Mouse (Mus musculus): ENCODE data around the gene Gm20388. TPM values are rescaled to one million over a fixed set of nuclear protein-coding genes. Genes with fewer than 3 reads are reported as not detected.
A peak's percentile ranks its signal among the peaks of the same experiment; 100 is the strongest.

Gene Gm20388
- total RNA-seq, 2 experiments from 2014 or later, result 4.4 to 7.8 TPM

DNA sequence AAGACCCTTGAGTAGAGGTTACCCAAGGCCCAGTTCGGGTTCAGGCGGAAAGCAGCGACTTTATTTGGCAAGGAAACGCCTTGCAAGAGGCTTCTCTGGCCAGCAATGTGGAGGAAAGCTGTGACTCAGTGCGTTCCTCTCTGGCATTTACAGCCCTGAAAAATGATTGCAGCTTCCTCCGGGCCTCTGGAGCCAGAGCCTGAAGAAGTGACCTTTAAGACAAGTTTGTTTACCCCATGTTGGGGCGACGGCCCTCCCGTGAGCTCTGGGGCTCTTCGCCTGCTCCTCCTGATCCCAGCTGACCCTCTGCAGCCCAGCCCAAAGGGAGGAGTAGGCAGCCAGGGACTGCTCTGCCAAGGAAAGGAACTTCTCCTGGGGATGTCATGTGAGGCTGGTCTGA lies 1036.6 kb downstream of the Gm20388 start:
- DNase-seq (ENCODE audit: low spot score in 2 of 2), result no peak

DNA sequence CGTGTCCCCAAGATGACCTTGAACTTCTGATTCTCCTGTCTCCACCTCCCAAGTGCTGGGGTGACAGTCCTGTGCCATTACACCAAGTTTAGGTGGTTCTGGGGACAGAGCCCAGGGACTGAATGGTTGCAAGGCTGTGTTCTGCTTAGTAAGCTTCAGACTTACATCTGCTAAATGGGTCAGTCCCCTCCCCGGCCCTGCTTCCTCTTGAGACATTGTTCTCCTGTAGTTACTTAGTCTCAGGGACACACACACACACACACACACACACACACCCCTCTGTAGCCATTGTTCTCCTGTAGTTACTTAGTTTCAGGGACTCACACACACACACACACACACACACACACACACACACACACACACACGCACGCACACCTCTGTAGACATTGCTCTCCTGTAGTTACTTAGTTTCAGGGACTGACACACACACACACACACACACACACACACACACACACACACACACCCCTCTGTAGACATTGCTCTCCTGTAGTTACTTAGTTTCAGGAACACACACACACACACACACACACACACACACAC lies 1037.5 kb downstream of the Gm20388 start:
- DNase-seq (ENCODE audit: low spot score in 2 of 2), result no peak

DNA sequence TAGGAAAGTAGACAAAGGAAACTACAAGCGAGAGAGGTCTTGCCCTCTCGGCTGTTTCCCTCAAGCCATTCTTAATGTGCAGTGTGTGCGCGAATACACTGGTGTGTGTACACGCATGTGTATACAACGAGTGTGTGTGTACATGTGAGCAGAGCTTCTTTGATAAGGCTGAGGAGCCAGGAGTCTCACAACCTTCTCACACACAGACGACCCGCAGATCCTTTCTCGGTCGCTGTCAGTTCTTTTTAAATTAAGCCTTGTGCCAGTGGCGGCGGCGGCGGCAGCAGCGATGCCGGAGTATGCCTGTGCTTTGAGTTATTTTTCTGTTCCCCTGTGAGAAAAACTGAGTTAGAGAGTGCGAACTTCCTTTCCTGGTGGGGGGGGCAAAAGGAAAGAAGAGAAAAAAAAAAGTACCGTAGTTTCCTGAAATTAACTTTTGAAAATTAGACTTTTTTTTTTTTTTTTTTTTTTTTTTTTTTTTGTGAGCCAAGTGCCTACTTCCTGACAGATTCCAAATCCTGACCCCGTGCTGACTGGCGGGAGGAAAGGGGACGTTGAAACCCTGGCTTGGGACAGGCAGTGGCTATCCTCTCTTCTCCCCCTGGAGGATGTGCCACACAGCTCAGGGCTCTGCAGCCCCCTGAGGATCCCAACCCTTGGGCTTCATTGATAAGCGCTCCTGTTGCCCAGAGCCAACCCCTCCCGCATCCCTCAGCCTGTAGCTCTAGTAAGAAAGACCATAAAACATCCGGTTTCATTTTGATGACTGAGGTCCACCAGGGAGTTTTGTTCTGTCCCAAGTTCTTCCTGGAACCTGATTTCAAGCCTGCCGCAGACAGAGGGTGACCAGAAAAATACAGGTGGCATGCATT lies 1038.2 kb downstream of the Gm20388 start:
- no peak for DNase-seq (ENCODE audit: low spot score in 2 of 2)

DNA sequence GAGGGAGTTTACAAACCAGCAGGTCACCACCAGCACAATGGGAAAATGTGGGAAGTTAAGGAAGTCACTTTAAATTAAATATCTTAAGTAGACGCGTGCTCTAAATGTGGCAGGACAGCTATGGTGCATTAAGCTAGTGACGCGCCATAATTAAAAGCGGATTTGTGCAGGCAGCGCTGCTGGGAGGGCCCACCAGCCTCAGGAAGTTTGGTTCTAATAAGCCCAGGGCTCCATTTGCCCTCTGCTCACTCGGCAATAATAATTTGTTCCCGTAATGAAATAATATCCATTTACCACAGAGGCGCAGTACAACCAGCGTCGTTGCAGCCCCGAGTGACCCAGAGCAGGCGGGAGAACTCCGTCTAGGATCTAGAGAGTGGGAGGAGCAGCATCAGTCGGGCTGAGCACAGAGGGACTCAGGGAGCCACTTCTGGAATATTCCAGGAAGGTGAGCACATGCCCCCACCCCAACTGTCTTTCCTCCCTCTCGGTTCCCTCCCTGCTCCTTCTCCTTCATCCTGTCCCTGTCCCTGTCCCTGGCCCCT lies 1040.1 kb downstream of the Gm20388 start:
- DNase-seq (ENCODE audit: low spot score in 2 of 2), result no peak

DNA sequence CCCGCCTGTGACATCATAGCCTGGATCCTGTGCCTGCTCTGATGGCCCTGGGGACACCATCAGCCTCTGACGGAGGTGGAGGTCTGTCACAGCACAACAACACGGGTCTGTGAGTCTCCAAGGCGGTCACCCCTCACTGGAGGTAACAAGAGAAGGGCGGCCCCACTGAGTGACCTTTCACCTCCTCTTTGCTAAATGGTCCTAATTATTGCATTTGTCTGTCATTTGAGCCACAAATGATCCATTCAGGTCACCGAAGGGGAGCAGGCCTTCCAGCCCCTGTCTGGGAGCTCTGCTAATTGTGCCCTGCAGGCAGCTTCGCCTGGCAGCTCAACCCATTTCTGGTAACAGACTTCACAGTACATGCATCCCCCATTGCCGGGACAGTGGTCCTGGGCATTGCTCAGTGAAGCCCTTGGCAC lies 1048.8 kb downstream of the Gm20388 start:
- no peak for DNase-seq (ENCODE audit: low spot score in 2 of 2)

DNA sequence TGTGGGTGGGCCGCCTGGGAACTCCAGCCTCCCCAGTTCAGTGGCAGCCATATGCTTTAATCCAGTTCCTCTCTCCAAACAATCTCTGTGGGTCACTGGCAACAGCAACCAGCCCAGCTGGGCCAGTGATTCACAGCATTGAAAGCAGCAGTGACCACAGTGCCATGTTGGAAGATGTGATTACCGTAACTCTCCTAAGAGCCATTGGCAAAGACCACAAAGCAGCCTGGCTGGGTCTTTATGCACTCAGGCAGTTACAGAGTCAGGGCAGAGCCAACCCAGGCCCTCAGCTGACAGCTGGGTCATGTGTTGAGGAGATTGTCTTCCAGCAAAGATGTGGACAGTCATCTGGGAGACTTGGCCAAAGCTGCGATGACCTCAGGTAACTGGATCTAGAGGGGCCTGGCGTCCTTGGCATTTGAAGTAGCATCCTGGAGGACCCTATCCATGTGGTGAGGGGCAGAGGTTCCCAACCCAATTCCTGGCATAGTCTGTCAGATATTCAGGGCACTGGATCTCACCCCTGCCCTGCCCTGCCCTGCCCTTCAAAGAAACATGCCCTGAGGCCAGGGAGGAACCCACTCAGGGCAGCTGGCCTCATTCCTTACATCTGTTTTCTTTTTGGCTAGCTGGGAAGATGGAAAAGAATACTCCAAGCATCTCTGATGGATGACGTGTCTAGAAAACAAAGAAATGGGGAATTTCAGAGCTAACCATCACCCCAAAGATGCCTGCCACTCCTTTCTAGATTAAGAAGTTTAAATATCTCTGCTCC lies 1052.2 kb downstream of the Gm20388 start:
- DNase-seq (ENCODE audit: low spot score in 2 of 2), result no peak

DNA sequence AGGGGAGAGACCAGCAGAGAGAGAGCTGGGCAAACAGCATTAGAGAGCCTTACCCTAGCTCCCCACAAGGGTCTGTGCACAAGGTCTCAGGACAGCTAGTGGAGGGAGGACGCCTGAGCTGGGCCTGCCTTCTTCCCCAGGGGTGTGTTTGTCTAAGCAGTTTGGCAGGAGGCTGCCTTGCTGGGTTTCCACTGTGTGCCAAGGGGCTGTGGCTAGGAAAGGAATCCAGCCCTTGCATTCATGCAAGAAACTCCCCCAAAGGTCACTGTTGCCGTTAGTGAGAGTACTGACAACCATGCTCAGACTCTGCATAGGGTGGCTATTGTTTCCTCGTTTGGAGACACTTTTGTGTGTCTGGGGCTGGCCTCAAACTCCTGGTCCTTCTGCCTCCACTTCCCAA lies 1055.9 kb downstream of the Gm20388 start:
- no peak for DNase-seq (ENCODE audit: low spot score in 2 of 2)

DNA sequence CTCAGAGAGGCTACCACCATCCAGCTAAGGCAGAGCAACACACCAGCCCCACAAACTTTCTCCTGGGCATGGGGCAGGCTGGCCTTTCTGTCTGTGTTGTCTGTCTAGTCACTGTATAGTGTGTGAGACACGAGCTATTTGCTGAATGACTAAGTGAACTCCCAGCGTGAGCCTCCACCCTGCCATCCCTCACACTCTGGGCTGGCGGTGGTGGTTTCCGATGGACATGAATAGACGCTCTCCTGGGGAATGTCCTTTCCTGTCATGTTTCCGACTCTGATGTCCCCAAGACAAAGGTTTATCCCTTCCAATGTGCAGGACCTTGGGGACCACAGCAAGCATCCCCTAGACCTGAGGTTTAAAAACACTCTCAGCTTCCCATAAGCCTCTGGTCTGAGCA lies 1057.7 kb downstream of the Gm20388 start:
- DNase-seq (ENCODE audit: low spot score in 2 of 2), result no peak

DNA sequence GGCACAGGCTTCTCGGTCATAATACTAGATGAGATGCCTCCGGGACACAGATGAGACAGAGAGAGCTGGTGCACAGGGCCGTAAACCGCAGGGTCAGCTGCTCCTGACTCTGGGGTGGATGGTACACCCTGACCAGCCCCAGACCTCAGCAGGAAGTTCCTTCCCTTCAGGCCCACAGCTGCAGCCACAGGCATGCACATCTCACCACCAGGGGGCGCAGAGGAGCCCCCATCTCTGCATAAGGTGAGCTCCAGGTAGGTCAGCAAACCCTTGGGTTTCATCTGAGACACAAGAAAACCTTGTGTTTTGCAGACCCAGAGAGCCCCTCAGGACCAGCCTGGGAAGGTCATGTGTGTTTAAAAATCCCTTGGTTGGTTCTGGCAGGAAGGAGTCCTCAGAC lies 1059.7 kb downstream of the Gm20388 start:
- DNase-seq (ENCODE audit: low spot score in 2 of 2), result peak; percentile 8 to 44

DNA sequence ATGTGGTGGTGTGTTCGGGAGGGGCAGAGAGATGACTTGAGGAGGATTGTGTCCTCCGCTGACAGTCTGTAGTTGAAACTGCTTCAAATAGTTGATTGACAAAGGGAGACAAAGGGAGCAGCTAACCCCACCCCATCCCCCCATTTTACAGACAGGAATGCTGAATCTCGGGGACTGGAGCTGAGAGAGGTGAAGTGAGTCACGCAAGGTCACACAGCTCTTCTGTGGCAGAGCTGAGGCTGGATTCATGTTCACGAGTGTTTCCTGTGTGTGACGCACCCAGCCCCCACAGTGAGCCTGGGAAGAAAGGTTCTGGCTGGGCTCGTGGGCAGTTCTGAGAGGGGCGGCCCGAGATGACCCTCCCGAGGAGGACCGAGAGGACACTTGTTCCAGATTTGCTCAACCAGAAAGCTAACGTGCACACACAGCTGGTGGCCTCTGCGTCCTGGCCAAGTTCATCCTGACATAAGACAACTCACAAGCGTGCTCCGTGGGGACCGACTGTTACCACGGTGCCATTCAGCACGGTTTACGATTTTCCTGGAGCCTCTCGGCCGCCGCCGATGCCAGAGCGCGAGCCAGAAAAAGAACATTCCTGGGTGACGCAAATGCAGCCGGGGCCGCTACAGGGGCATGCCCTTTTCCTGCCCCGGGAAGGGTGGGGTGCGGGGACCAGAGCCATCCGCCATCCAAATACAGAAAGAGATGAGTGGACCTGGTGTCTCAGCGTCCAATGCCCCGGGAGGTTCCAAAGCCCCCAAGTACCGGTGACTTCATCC lies 1061.2 kb downstream of the Gm20388 start:
- DNase-seq (ENCODE audit: low spot score in 2 of 2), result peak in 1 of 2 experiments; percentile 6

DNA sequence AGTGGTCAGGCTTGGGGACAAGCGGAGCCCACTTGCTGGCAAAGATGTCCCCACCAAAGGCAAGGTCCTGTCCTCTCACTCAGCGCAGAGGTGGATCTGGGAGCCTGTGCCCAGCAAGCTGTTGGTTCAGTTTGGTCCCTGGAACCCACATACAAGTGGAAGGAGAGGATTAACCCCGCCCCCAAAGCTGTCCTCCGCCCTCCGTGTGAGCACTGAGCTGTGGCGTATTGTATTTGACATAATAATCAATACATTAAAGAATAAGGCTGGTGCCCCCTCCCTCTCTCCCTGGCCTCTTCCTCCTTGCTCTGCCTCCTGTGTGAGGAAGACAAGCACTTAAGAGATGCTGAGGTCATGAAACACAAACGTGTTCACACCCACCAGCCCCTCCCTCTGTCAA lies 1062.4 kb downstream of the Gm20388 start:
- no peak for DNase-seq (ENCODE audit: low spot score in 2 of 2)

DNA sequence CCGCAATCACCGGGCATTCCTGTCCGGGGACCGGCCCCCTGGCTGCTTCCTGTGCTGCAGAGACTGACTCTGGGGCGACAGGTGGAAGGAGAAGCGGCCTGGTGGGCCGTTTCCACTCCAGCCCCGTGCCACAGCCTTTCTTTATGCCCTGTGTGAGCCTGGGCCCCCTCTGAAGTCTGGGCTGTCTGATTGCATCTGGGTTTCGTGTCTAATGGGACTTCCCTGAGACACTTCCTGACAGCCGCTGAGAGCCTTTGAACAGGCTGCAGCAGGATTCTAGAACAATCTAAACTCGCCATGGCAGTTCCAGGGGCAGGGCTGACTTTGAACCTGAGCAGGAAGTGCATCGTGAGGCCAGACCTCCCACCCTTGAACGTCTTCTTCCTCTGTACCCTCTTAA lies 1066.5 kb downstream of the Gm20388 start:
- DNase-seq (ENCODE audit: low spot score in 2 of 2), result no peak

DNA sequence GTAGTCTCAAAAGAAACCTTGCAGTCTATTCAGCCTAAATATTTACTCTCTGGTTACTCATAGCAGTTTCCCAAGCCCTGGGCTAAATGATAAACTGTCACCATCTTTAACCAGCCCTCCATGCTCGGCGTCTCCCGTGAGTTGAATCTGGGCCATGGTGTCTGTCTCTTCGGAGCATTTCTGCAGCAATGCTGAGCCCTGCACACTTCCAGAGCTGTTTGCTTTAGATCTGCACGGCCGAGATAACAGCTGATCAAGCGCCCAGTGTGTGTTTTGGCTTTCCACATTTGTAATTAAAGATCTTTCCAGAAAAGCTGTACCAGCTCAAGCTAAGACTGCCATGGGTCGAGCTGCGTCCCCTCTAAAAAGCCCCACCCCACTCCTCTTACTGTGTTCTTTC lies 1068.6 kb downstream of the Gm20388 start:
- DNase-seq (ENCODE audit: low spot score in 2 of 2), result no peak

DNA sequence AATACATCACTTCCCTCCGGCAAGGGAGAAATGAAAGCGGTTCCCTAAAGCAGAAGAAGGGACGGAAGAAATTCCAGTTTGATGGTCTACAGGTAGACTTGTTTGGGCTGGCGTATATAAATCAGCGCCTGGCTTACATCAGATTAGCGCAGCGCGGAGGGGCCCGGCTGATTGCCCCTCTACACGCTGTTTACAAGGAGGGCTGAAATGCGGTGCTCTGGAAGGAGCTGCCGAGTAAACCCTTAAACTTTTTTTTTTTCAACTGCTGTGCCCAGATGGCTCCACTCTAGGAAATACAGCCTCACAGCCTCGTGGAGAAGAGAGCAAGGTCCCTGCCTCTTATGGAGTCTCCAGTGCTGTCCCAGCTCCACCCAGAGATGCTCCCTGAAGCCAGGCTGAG lies 1070.3 kb downstream of the Gm20388 start:
- no peak for DNase-seq (ENCODE audit: low spot score in 2 of 2)

DNA sequence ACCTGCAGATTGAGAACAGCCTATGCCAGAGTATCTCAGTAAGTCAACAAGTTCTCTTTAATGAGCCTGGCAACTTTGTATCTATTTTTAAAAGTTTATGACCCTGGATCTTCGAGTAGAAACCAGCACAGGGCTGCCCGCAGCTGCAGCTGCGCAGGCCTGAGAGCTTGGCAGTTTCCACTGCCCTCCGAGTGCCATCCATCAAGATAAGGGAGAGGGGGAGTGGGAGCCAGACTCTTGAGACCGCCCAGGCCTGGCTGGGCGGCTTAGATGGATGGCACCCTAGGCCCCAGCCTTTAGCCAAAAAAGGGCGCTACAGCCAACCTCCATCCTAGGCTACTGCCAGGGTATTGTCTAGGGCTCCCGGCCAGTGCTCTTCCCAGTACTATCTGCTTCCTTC lies 1074.2 kb downstream of the Gm20388 start:
- DNase-seq (ENCODE audit: low spot score in 2 of 2), result no peak

DNA sequence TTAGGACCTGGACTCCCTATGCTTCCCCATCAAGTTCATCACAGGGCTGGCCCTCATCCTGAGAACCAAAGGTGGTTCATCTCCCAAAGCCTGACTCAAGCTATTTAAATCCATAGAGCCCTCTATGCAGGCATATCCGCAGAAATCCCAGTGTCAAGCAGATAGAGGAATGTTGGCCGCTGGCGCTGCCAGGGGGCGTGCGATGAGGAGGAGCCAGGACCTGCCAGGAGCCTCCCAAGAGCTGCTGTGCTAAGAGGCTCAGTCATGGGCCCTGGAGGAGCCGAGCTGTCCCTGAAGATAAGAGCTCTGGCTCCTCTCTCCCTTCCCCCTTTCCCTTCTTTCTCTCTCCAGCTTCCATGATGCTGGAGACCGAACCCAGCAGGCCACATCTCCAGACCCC lies 1075.4 kb downstream of the Gm20388 start:
- no peak for DNase-seq (ENCODE audit: low spot score in 2 of 2)

DNA sequence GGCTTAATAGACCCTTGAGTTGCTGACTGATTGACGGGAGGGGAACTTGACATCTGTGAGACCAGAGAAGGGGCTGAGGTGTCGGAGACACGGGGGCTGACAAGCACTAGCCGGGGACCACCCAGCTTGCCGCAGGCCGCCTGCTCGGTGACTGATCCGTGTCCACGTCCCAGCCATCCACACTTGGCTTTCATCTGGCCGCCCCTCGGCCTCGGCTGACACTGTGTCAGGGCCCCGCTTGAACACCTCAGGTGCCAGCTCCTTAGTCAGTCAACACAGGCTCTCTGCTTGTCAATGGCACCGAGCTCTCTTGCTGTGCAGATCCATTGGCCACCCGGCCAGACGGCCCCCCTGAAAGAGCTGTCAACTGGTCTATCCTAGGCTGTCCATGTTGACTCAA lies 1083.1 kb downstream of the Gm20388 start:
- DNase-seq (ENCODE audit: low spot score in 2 of 2), result no peak

DNA sequence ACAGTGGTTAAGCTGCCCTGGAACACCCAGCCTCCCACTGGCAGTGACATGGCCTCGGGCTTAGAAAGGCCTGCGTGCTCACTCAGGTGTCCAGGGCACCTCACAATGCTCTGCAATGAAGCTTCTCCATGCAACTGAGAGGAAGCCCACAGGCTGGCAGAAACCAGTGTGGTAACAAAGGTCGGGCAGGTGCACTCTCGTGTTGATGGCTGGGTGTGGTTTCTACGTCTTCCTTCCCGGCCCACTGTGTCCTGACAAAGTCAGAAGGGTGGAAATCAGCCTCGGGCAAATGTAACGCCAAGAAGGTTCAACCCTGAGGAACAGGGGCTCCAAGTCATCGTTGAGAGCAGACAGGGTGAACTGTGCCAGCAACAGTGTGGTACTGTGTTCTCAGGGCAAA lies 1084.8 kb downstream of the Gm20388 start:
- DNase-seq (ENCODE audit: low spot score in 2 of 2), result no peak

DNA sequence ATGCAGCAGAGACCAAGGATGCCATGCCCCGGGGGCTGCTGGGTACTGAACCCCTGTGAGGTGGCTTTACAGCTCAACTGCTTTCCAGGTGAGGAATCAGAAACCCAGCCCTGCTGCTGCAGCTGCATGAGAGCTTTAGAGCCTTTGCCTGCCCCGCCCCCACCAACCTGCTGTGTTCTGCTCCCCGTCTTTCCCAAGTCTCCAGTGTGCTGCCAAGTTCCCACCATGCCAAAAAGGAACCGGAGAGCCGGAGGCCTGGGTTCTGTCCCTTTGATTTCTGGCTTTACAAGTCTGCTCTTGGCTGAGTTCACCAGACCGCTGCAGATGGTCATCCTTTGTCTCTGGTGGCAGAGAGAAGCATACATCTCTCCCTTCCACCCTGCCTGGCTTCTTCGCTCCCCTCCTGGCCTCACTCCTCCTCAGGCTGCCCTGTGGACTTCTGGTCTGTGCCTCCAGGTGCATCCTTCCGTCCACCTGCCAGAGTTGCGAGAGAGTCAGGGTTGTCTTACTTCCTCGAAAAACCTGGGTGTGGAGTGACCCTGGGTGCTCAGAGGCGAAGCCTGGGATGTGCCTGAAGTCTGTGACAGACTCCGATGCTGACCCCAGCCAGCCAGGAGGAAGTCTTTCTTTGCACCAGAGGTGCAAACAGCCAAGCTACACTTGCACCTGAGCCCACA lies 1086.4 kb downstream of the Gm20388 start:
- DNase-seq (ENCODE audit: low spot score in 2 of 2), result no peak

DNA sequence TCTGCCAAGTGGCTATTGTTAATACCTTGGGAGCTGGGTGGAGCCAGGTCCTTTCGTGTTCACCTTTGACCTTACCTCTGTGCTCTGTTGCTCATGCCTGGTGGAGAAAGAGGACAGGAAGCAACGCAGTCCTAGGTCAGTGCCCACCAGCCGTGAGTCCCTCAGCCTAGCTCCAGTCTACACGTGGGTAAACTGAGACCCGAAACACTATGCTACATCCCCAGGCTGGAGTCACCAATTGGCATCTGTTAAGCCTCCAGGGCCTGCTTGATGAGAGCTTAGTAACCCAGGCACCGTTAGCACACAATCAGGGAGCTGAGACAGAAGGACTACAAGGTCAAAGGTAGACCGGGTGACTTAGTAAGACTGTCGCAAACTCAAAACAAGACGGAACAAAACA lies 1087.3 kb downstream of the Gm20388 start:
- no peak for DNase-seq (ENCODE audit: low spot score in 2 of 2)

DNA sequence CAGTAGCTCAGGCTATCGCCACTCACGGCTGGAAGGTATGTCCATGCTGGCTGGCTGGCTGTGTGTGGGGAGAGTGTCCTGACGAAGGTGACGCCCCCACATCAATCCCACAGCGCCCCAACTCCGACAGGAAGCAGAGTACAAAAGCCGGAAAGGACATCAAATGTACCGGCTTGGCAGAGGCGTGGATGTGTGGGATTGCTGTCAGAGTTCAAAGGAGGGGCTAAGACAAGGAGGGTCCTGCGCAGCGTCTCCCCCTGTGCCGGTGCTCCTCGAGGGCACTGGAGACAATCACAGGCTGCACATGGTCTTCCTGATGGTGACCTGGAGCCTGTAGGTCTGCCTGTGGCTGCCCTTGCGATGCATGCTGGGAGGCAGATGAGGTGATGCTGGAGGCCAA lies 1088.3 kb downstream of the Gm20388 start:
- no peak for DNase-seq (ENCODE audit: low spot score in 2 of 2)
